Mouse (Mus musculus) neural tube, embryonic 11.5 days (tissue): Measurements from ENCODE around the gene Ccdc191. TPM values are rescaled to one million over a fixed set of nuclear protein-coding genes. Genes with fewer than 3 reads are reported as not detected.

Source experiments
- ATAC-seq: fragments of 200-750 bp; cut with Nextera tagmentation; 2 replicates; pipeline ENCODE4 v1.8.0; 2017; ENCODE audit warnings: moderate number of reproducible peaks, mild to moderate bottlenecking, moderate TSS enrichment, moderate library complexity; ENCODE audit not compliant: insufficient read depth, low FRiP score, low TSS enrichment
- DNase-seq: peaks from one replicate; pipeline ENCODE4 v3.0.0-alpha.2; 2015; ENCODE audit warnings: low spot score
- H3K27ac ChIP-seq: fragments of 300-500 bp; sonication (generic); 2 replicates; pipeline ENCODE4 v1.5.1; 2014; ENCODE audit warnings: low read depth, mild to moderate bottlenecking, low read length
- H3K27me3 ChIP-seq: fragments of 300-500 bp; sonication (generic); 2 replicates; pipeline ENCODE4 v1.6.1; 2014; ENCODE audit warnings: mild to moderate bottlenecking, low read length, mixed read lengths; ENCODE audit not compliant: control insufficient read depth, insufficient read depth
- H3K36me3 ChIP-seq: fragments of 300-500 bp; sonication (generic); 2 replicates; pipeline ENCODE4 v1.6.1; 2014; ENCODE audit warnings: mild to moderate bottlenecking, low read length, moderate library complexity, mixed read lengths; ENCODE audit not compliant: control insufficient read depth, insufficient read depth
- H3K4me1 ChIP-seq: fragments of 300-500 bp; sonication (generic); 2 replicates; pipeline ENCODE4 v1.6.1; 2014; ENCODE audit warnings: low read length, mixed read lengths; ENCODE audit not compliant: control insufficient read depth, insufficient read depth
- H3K4me2 ChIP-seq: fragments of 300-500 bp; sonication (generic); 2 replicates; pipeline ENCODE4 v1.6.1; 2014; ENCODE audit warnings: low read depth, mild to moderate bottlenecking, moderate library complexity
- H3K4me3 ChIP-seq: fragments of 300-500 bp; sonication (generic); 2 replicates; pipeline ENCODE4 v1.5.1; 2014; ENCODE audit warnings: low read depth, low read length
- H3K9ac ChIP-seq: fragments of 300-500 bp; sonication (generic); 2 replicates; pipeline ENCODE4 v1.6.1; 2014; ENCODE audit warnings: mild to moderate bottlenecking, low read length
- H3K9me3 ChIP-seq: fragments of 300-500 bp; sonication (generic); 2 replicates; pipeline ENCODE4 v1.6.1; 2016; ENCODE audit warnings: low read length; ENCODE audit not compliant: control insufficient read depth
- WGBS: fragments of 180-500 bp; shearing (Covaris S2); extraction: QIAGEN DNeasy Blood & Tissue Kit; methylation state at CpG from one replicate; pipeline ENCODE4 v1.1.7; 2014; 5-methylcytosine and 5-hydroxymethylcytosine counted together
- polyA plus RNA-seq: library from polyadenylated mRNA; unstranded; fragments of >200 nt; fragmentation: Nextera tagmentation; extraction: Ambion mirVana; gene quantifications from 2 replicates; pipeline ENCODE4 v1.2.1, GENCODE M21; 2014

Ccdc191 gene
- polyA plus RNA-seq, 1 experiment from 2014 or later: 11.3 TPM

- DNase-seq: no peak
Measured at GRCm38 (mm10) chr16:43935367-43935766, 45.8 kb downstream of the Ccdc191 start.

GRCm38 (mm10) chr16:43935892-43936291 lies 46.3 kb downstream of the Ccdc191 start:
- no peaks in the 10 kb centered on the region for H3K9me3 ChIP-seq
- H3K4me3 ChIP-seq: no peak overlapping the region

More at GRCm38 (mm10) chr16:43935367-43935766, 45.8 kb downstream of the Ccdc191 start:
- no peaks in the 10 kb centered on the region for H3K4me1 ChIP-seq
- ATAC-seq: no peak
- H3K36me3 ChIP-seq: no peaks in the 10 kb centered on the region
- no peak overlapping the region for H3K9ac ChIP-seq
- no peak overlapping the region for H3K27ac ChIP-seq
- WGBS: 80% methylated on average over 3 of the region's 3 CpGs
- H3K9me3 ChIP-seq: no peaks in the 10 kb centered on the region
- H3K27me3 ChIP-seq: no peaks in the 10 kb centered on the region
- H3K4me3 ChIP-seq: no peak overlapping the region
- no peak overlapping the region for H3K4me2 ChIP-seq

GRCm38 (mm10) chr16:43940846-43941245 lies 51.2 kb downstream of the Ccdc191 start:
- no peaks in the 10 kb centered on the region for H3K36me3 ChIP-seq
- H3K4me2 ChIP-seq: no peak overlapping the region
- H3K4me3 ChIP-seq: no peak overlapping the region
- H3K9ac ChIP-seq: no peak overlapping the region
- no peak overlapping the region for H3K27ac ChIP-seq
- 93% methylated on average over 4 of the region's 4 CpGs for WGBS
- DNase-seq (no peak), ATAC-seq (no peak)
- no peaks in the 10 kb centered on the region for H3K27me3 ChIP-seq
- no peaks in the 10 kb centered on the region for H3K9me3 ChIP-seq
- H3K4me1 ChIP-seq: no peaks in the 10 kb centered on the region

More at GRCm38 (mm10) chr16:43935892-43936291, 46.3 kb downstream of the Ccdc191 start:
- H3K4me1 ChIP-seq: no peaks in the 10 kb centered on the region
- H3K4me2 ChIP-seq: no peak overlapping the region
- no peaks in the 10 kb centered on the region for H3K36me3 ChIP-seq
- WGBS: 88% methylated on average over 3 of the region's 3 CpGs
- DNase-seq (no peak), ATAC-seq (no peak)
- no peak overlapping the region for H3K9ac ChIP-seq
- no peaks in the 10 kb centered on the region for H3K27me3 ChIP-seq
- no peak overlapping the region for H3K27ac ChIP-seq

GRCm38 (mm10) chr16:43945351-43945750 lies 55.8 kb downstream of the Ccdc191 start:
- no peaks in the 10 kb centered on the region for H3K36me3 ChIP-seq
- no peak for ATAC-seq
- 91% methylated on average over 3 of the region's 3 CpGs for WGBS

GRCm38 (mm10) chr16:43945869-43946268 lies 56.3 kb downstream of the Ccdc191 start:
- Histone ChIP-seq H3K4me3 (no peak overlapping the region), H3K27me3 (no peaks in the 10 kb centered on the region), H3K4me2 (no peak overlapping the region), H3K9me3 (no peaks in the 10 kb centered on the region), H3K4me1 (no peaks in the 10 kb centered on the region), H3K9ac (no peak overlapping the region), H3K36me3 (no peaks in the 10 kb centered on the region), H3K27ac (no peak overlapping the region)
- ATAC-seq (no peak), DNase-seq (no peak)
- 84% methylated on average over 3 of the region's 3 CpGs for WGBS

More at GRCm38 (mm10) chr16:43945351-43945750, 55.8 kb downstream of the Ccdc191 start:
- H3K9ac ChIP-seq: no peak overlapping the region
- no peak for DNase-seq
- H3K4me2 ChIP-seq: no peak overlapping the region
- no peaks in the 10 kb centered on the region for H3K27me3 ChIP-seq
- no peaks in the 10 kb centered on the region for H3K4me1 ChIP-seq
- no peak overlapping the region for H3K27ac ChIP-seq
- no peaks in the 10 kb centered on the region for H3K9me3 ChIP-seq
- no peak overlapping the region for H3K4me3 ChIP-seq

DNA sequence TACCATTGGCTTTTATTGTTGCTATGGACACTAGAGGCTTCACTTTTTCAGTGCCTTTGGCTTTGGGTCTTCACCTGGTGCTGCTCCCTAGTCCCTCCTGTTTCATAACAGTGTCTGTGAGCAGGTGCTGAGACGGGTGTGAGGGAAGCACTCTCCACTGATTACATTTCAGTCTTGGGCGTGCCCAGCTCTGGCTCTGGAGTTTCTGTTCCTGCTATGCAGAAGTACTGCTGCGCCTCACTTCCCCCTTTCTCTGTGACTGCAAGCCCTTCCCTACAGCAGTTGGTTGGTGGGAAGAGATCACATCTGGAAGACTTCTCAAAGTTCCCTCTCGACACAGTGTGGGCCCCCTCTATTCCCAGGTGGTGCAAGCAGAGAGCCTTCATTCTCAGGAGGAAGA lies 62.0 kb downstream of the Ccdc191 start:
- Histone ChIP-seq H3K4me2 (no peak overlapping the region), H3K27me3 (no peaks in the 10 kb centered on the region), H3K9me3 (no peaks in the 10 kb centered on the region), H3K9ac (no peak overlapping the region), H3K4me1 (no peaks in the 10 kb centered on the region), H3K36me3 (no peaks in the 10 kb centered on the region), H3K4me3 (no peak overlapping the region), H3K27ac (no peak overlapping the region)
- DNase-seq: no peak
- WGBS: 81% methylated on average over 4 of the region's 4 CpGs
- ATAC-seq: no peak

GRCm38 (mm10) chr16:43954913-43955312 lies 65.3 kb downstream of the Ccdc191 start:
- 89% methylated on average over 6 of the region's 6 CpGs for WGBS
- ATAC-seq (no peak), DNase-seq (no peak)
- Histone ChIP-seq H3K4me3 (no peak overlapping the region), H3K9ac (no peak overlapping the region), H3K27me3 (no peaks in the 10 kb centered on the region), H3K9me3 (no peaks in the 10 kb centered on the region), H3K36me3 (no peaks in the 10 kb centered on the region), H3K4me1 (no peaks in the 10 kb centered on the region), H3K4me2 (no peak overlapping the region), H3K27ac (no peak overlapping the region)

DNA sequence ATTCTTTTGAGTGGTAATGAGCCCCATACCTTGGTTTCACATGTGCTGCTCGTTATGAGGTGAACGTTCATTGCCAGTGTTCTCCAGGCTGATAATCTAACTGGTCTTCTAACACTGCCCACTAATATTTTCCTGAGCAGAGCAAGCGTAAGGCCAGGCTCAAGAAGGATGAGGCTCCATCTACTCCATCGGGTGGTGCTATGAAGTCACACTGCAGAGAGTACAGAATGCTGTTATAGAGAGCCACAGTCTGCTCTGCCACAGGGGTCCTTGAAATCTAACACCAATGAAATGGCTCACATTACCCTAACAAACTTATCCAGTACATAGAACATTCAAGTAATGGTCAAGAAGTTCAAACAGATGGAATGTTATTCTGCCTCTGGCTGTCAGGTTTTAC lies 68.4 kb downstream of the Ccdc191 start:
- H3K4me1 ChIP-seq: no peaks in the 10 kb centered on the region
- H3K36me3 ChIP-seq: no peaks in the 10 kb centered on the region
- DNase-seq: no peak
- no peak overlapping the region for H3K27ac ChIP-seq
- H3K9ac ChIP-seq: no peak overlapping the region
- H3K9me3 ChIP-seq: no peaks in the 10 kb centered on the region
- no peaks in the 10 kb centered on the region for H3K27me3 ChIP-seq
- H3K4me2 ChIP-seq: no peak overlapping the region
- WGBS: 86% methylated on average over 4 of the region's 4 CpGs
- ATAC-seq: no peak
- H3K4me3 ChIP-seq: no peak overlapping the region

- no peaks in the 10 kb centered on the region for H3K9me3 ChIP-seq
- 92% methylated on average over 9 of the region's 9 CpGs for whole genome bisulfite sequencing
- no peaks in the 10 kb centered on the region for H3K27me3 ChIP-seq
- no peaks in the 10 kb centered on the region for H3K36me3 ChIP-seq
- no peak overlapping the region for H3K4me2 ChIP-seq
- DNase-seq (no peak), ATAC-seq (no peak)
- H3K4me1 ChIP-seq: no peaks in the 10 kb centered on the region
- no peak overlapping the region for H3K27ac ChIP-seq
- no peak overlapping the region for H3K4me3 ChIP-seq
- no peak overlapping the region for H3K9ac ChIP-seq
Measured at GRCm38 (mm10) chr16:43963291-43963690, 73.7 kb downstream of the Ccdc191 start.
